Mouse (Mus musculus) small intestine, adult 2 months (tissue): ENCODE measurements around the gene Fezf1. TPM values are rescaled to one million over a fixed set of nuclear protein-coding genes. Genes with fewer than 3 reads are reported as not detected.

Experiments used
- H3K27ac ChIP-seq: fragments of 200-500 bp; 2 replicates; pipeline ENCODE4 v1.5.1; 2012; ENCODE audit warnings: low read depth, low read length, control low read depth, inconsistent platforms; ENCODE audit not compliant: insufficient read depth
- H3K27me3 ChIP-seq: fragments of 200-500 bp; 2 replicates; pipeline ENCODE4 v1.6.1; 2012; ENCODE audit warnings: mild to moderate bottlenecking, moderate library complexity, low read length, inconsistent platforms; ENCODE audit not compliant: control insufficient read depth, insufficient read depth
- H3K36me3 ChIP-seq: fragments of 200-500 bp; 2 replicates; pipeline ENCODE4 v1.6.1; 2012; ENCODE audit warnings: mild to moderate bottlenecking, low read length, control low read depth, inconsistent platforms; ENCODE audit not compliant: control insufficient read depth, insufficient read depth
- H3K4me1 ChIP-seq: fragments of 200-500 bp; 2 replicates; pipeline ENCODE4 v1.6.1; 2012; ENCODE audit warnings: low read length, inconsistent platforms, mixed read lengths; ENCODE audit not compliant: control insufficient read depth, insufficient read depth, insufficient read length
- H3K4me3 ChIP-seq: fragments of 200-500 bp; 2 replicates; pipeline ENCODE4 v1.5.1; 2012; ENCODE audit warnings: low read depth, mild to moderate bottlenecking, control low read depth, inconsistent platforms, low read length, moderate library complexity
- CTCF ChIP-seq: fragments of 200-500 bp; IDR thresholded peaks from 2 replicates; pipeline ENCODE4 v1.5.1; 2012; ENCODE audit warnings: low read depth, mild to moderate bottlenecking, control low read depth, inconsistent platforms, low read length, moderate library complexity, mixed read lengths; ENCODE audit not compliant: insufficient replicate concordance, insufficient read length; ENCODE audit errors: extremely low read depth
- POLR2A ChIP-seq: fragments of 200-500 bp; IDR thresholded peaks from 2 replicates; pipeline ENCODE4 v1.6.1; 2012; ENCODE audit warnings: low read depth, mild to moderate bottlenecking, control low read depth, inconsistent platforms, low read length, moderate library complexity
- WGBS: fragments of 180-500 bp; shearing (Covaris S2); methylation state at CpG from one replicate; pipeline ENCODE4 v1.1.7; 2018; 5-methylcytosine and 5-hydroxymethylcytosine counted together
- polyA plus RNA-seq: library from polyadenylated mRNA; depleted of rRNA; stranded (reverse); fragments of >200 nt; gene quantifications from 2 replicates; pipeline ENCODE4 v1.2.3, GENCODE M21; 2012; rRNA removed

Fezf1 gene
- polyA plus RNA-seq = 0.10 TPM in 1 of 2 replicates, not detected in the other

- WGBS = 2% methylated on average over 31 of the region's 31 CpGs
- H3K4me1 ChIP-seq = no peaks in the 10 kb centered on the region
- no peak within 1 kb of the TSS for H3K4me3 ChIP-seq
- H3K27ac ChIP-seq = no peak within 1 kb of the TSS
- H3K36me3 ChIP-seq = no peaks in the 10 kb centered on the region
- TF ChIP-seq POLR2A (no peak), CTCF (no peak)
- peaks cover 67% of the 10 kb centered on the region for H3K27me3 ChIP-seq
Measured at GRCm38 (mm10) chr6:23248313-23249052, at the start of gene Fezf1. Fezf1 (minus strand) TSS chr6:23248362.

DNA sequence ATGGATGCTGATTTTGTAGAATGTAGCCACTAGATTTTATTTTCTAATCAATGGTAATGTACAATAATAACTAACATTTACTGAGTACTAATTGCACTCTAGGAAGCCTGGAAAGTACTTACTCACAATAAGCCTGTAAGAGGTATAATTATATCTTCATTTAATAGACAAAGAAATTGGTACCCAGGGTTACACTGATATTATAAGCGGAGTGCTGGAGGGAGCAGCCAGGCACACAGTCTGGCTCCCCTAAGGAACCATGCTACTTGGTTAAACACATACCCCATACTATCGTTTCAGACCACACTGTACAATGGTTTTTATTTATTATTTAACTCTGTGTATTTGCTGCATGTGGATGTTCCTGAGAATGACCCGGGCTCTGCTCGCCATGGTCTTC is 46.5 kb upstream of the Fezf1 start:
- no peaks in the 10 kb centered on the region for H3K27me3 ChIP-seq
- 92% methylated on average over 4 of the region's 4 CpGs for WGBS
- TF ChIP-seq CTCF (no peak), POLR2A (no peak)

GRCm38 (mm10) chr6:23288752-23289151 is 40.6 kb upstream of the Fezf1 start:
- no peak overlapping the region for H3K4me3 ChIP-seq
- no peaks in the 10 kb centered on the region for H3K27me3 ChIP-seq
- no peaks in the 10 kb centered on the region for H3K4me1 ChIP-seq
- H3K27ac ChIP-seq = no peak overlapping the region
- no peak for TF ChIP-seq CTCF
- TF ChIP-seq POLR2A = no peak
- H3K36me3 ChIP-seq = no peaks in the 10 kb centered on the region
- 88% methylated on average over 4 of the region's 4 CpGs for WGBS

More for the DNA sequence above, 46.5 kb upstream of the Fezf1 start:
- Histone ChIP-seq H3K27ac (no peak overlapping the region), H3K36me3 (no peaks in the 10 kb centered on the region), H3K4me3 (no peak overlapping the region), H3K4me1 (no peaks in the 10 kb centered on the region)

DNA sequence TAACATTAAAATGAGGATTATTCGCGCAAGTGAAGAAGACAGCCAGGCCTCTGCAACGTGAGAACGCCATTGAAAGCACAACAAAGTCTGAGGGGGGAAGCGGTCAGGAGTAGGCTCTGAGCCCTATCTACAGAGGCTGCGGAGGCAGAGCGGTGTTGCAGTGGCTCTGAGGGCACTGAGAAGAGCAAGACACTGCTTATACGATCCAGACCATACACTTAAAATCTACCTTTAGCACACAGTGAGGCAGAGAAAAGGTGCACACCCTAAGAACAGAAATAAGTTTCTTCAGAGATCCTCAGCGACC is 33.3 kb upstream of the Fezf1 start:
- Histone ChIP-seq H3K4me1 (no peaks in the 10 kb centered on the region), H3K4me3 (no peak overlapping the region), H3K36me3 (no peaks in the 10 kb centered on the region), H3K27me3 (no peaks in the 10 kb centered on the region), H3K27ac (no peak overlapping the region)
- TF ChIP-seq CTCF (no peak), POLR2A (no peak)
- 77% methylated on average over 9 of the region's 9 CpGs for WGBS

DNA sequence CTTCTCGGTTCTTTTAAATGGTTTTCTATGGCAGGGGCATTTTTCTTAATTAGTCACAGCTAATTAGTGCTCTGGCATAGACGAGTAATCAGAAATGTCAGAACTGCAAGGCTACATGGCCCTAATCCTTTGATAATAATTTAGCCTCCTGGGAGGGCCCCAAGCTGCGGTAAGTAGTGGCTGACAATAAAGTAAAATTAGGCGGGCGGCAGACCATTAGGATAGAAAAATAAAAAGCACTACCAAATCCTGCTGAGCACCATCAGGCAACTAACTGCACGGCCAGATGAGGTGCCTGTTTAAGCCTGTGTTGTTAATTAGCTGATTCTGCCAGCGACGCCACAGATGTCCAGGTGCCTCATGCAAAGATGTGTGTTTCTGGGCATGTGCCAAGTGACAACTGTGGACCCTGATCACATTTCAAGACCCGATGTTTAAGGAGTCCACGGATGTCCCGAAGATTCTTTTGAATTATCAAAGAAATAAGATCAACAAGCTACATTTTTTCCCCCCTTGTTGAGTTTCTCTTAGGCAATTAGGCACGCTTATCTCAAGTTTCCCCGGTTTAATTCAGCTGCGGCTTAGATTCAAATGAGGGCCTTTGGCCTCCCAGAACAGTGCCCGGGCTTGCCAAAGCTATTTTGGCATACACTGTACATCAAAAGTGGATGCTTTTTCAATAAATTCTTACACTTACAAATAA is 32.8 kb upstream of the Fezf1 start:
- H3K27me3 ChIP-seq = no peaks in the 10 kb centered on the region
- no peak for TF ChIP-seq POLR2A
- TF ChIP-seq CTCF = no peak
- H3K36me3 ChIP-seq = no peaks in the 10 kb centered on the region
- no peaks in the 10 kb centered on the region for H3K4me1 ChIP-seq
- no peak overlapping the region for H3K27ac ChIP-seq
- no peak overlapping the region for H3K4me3 ChIP-seq
- WGBS = 66% methylated on average over 15 of the region's 15 CpGs

DNA sequence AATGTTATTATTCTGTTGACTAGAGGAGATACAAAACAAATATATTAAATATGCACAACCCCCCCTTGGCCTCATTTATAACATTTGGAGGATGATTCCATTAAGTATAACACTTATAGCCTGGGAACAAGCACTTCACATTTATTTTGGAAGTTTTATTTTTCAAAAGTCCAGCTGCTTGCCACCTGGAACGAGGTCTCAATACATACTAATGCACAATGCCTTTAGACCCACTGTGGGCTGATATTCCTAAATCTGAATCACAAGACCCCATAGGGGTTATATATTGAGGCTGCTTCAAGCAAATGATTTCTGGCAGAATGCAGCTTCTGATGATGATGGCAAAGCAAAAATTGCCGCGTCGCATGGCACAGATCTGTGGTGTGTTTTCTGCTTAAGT is 25.3 kb upstream of the Fezf1 start:
- no peak for TF ChIP-seq POLR2A
- no peak for TF ChIP-seq CTCF
- Histone ChIP-seq H3K4me3 (no peak overlapping the region), H3K36me3 (no peaks in the 10 kb centered on the region), H3K27me3 (no peaks in the 10 kb centered on the region), H3K27ac (no peak overlapping the region), H3K4me1 (no peaks in the 10 kb centered on the region)
- 86% methylated on average over 4 of the region's 4 CpGs for WGBS

- 18% methylated on average over 11 of the region's 11 CpGs for WGBS
Measured at GRCm38 (mm10) chr6:23272979-23273378, 24.8 kb upstream of the Fezf1 start.

DNA sequence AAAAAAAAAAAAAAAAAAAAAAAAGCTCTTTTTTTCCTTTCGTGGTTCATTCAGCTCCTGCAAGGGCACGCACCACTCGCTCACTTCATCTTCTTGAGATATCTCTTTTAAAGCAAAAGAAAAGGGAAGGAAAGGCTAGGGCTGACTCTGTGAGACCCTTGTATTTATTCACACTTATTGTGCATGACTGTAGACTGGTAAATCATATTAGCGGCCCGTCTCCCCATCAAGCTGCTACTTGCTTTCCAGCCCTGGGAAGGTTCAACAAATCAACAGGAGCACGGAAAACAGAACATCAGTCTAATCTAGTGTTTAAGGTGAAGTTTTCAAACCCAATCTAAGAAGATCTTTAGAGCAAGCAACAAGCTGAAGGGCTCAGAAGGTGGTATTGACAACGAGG is 24.4 kb upstream of the Fezf1 start:
- TF ChIP-seq POLR2A = no peak
- no peak for TF ChIP-seq CTCF
- WGBS = 52% methylated on average over 7 of the region's 7 CpGs

More at GRCm38 (mm10) chr6:23272979-23273378, 24.8 kb upstream of the Fezf1 start:
- no peaks in the 10 kb centered on the region for H3K36me3 ChIP-seq
- H3K4me1 ChIP-seq = no peaks in the 10 kb centered on the region
- no peaks in the 10 kb centered on the region for H3K27me3 ChIP-seq
- TF ChIP-seq CTCF = no peak
- H3K4me3 ChIP-seq = no peak overlapping the region
- no peak overlapping the region for H3K27ac ChIP-seq

More for the DNA sequence above, 24.4 kb upstream of the Fezf1 start:
- no peak overlapping the region for H3K27ac ChIP-seq
- no peaks in the 10 kb centered on the region for H3K4me1 ChIP-seq
- no peak overlapping the region for H3K4me3 ChIP-seq
- H3K36me3 ChIP-seq = no peaks in the 10 kb centered on the region
- no peaks in the 10 kb centered on the region for H3K27me3 ChIP-seq
